Mouse (Mus musculus) gastrocnemius, adult 8-10 months (tissue): ENCODE data around the gene Map3k1. TPM values are rescaled to one million over a fixed set of nuclear protein-coding genes. Genes with fewer than 3 reads are reported as not detected.
A peak's percentile ranks its signal among the peaks of the same experiment; 100 is the strongest.

Source experiments
- DNase-seq, 2 experiments: peaks; one replicate each; pipeline ENCODE4 v3.0.0; 2022; ENCODE audit warnings: low spot score in 2 of 2
- total RNA-seq, 4 experiments: library from RNA; stranded (reverse); gene quantifications; 2 replicates each; pipeline ENCODE4 v1.2.4; 2022

Gene Map3k1
- total RNA-seq, 4 experiments from 2014 or later, result 6.7 to 8.1 (median 7.2) TPM

- no peak for DNase-seq
Observed at GRCm38 (mm10) chr13:111815017-111815416, 6.2 kb upstream of the Map3k1 start.

- DNase-seq, result no peak
Observed at GRCm38 (mm10) chr13:111812647-111813046, 3.9 kb upstream of the Map3k1 start.

- DNase-seq, result no peak
Observed at GRCm38 (mm10) chr13:111810998-111811628, 2.3 kb upstream of the Map3k1 start.

- DNase-seq, result no peak
Observed at GRCm38 (mm10) chr13:111809466-111810228, 854 bp upstream of the Map3k1 start.

GRCm38 (mm10) chr13:111808387-111808636, 481 bp downstream of the Map3k1 start:
- no peak for DNase-seq

- no peak for DNase-seq
Observed at GRCm38 (mm10) chr13:111807596-111808386, 1.0 kb downstream of the Map3k1 start.

GRCm38 (mm10) chr13:111807105-111807595, 1.6 kb downstream of the Map3k1 start:
- DNase-seq, result no peak

GRCm38 (mm10) chr13:111805738-111806722, 2.8 kb downstream of the Map3k1 start:
- DNase-seq, result no peak

- no peak for DNase-seq
Observed at GRCm38 (mm10) chr13:111804951-111805673, 3.7 kb downstream of the Map3k1 start.

GRCm38 (mm10) chr13:111804189-111804588, 4.6 kb downstream of the Map3k1 start:
- no peak for DNase-seq

GRCm38 (mm10) chr13:111803506-111803905, 5.3 kb downstream of the Map3k1 start:
- DNase-seq, result no peak

- no peak for DNase-seq
Observed at GRCm38 (mm10) chr13:111802900-111803299, 5.9 kb downstream of the Map3k1 start.

GRCm38 (mm10) chr13:111802271-111802665, 6.5 kb downstream of the Map3k1 start:
- DNase-seq, result no peak

- DNase-seq, result no peak
Observed at GRCm38 (mm10) chr13:111801662-111802270, 7.0 kb downstream of the Map3k1 start.

GRCm38 (mm10) chr13:111800866-111801265, 7.9 kb downstream of the Map3k1 start:
- peak in 1 of 2 experiments; percentile 30 for DNase-seq

- DNase-seq, result peak; percentile 72 to 74
Observed at GRCm38 (mm10) chr13:111798044-111798443, 10.7 kb downstream of the Map3k1 start.

GRCm38 (mm10) chr13:111797021-111797420, 11.8 kb downstream of the Map3k1 start:
- peak in 1 of 2 experiments; percentile 52 for DNase-seq

- DNase-seq, result peak in 1 of 2 experiments; percentile 30
Observed at GRCm38 (mm10) chr13:111796191-111796920, 12.4 kb downstream of the Map3k1 start.

GRCm38 (mm10) chr13:111792975-111793287, 15.9 kb downstream of the Map3k1 start:
- no peak for DNase-seq
